Mouse (Mus musculus) adrenal gland, adult 18-20 months (tissue): ENCODE measurements at regions not wholly inside any gene's neighbourhood (a gene's known extent, or its start where the extent isn't known, plus 50 kb on each side); places are given as distances from the start of the nearest gene placed in this dataset.

Experiments used
- DNase-seq, 2 experiments: peaks; one replicate each; pipeline ENCODE4 v3.0.0; 2021 to 2022; ENCODE audit warnings: low spot score in 2 of 2

DNA sequence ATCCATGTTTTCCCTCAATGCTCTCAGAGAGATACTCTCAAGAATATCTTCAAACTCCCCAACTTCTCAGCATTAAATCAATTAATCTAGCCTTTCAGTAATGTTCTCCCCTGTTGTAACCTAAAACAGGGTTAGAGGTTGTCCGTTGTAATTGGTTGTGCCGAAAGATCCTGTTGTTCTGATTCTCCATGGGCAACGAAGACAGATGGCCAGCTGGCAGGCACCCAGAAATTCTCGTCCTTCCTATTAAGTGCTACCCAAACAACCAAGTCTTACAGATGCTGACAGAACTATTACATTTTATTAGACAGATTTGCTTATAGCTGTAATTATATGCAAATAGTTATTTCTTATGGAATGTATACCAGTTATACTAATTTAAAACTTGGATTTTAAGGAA, 225.9 kb upstream of the Tacr3 start:
- no peak for DNase-seq

DNA sequence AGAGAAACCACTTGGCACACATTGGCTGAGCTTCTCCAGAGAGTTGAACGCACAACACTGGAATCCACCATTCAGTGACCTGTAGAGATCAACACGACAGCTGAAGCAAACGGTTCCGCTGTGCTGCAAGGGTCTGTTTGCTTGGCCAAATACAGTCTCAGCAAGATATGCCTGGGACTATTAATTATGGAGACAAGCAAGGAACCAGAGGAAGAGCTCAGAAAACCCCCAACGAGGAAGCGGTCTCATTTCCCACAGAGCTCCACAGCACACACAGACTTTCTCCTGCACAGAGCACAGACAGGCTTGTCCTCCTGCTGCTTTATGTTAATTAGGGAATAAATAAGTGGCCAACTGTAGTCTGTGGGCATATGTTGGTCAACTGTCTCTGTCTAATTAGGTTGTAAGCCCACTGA, 223.4 kb upstream of the Tacr3 start:
- DNase-seq: no peak

DNA sequence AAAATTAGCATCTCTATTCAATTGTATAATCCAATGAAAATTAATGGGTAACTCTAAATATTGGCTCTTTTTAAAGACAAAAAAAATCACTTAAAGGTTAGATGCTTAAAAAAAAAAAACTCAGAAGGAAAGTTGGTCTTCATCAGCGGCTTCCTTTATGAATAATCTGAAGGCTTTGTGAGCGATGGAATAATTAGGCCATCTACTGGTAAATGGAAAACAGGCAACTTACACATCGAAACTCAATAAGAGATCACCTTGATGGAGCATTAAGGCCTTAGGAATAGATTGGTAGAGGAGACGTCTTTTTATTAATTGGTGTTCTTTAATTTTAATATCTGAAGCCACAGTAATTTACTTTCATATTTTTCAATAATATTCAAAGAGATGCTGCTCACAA, 218.6 kb upstream of the Tacr3 start:
- DNase-seq: no peak

DNA sequence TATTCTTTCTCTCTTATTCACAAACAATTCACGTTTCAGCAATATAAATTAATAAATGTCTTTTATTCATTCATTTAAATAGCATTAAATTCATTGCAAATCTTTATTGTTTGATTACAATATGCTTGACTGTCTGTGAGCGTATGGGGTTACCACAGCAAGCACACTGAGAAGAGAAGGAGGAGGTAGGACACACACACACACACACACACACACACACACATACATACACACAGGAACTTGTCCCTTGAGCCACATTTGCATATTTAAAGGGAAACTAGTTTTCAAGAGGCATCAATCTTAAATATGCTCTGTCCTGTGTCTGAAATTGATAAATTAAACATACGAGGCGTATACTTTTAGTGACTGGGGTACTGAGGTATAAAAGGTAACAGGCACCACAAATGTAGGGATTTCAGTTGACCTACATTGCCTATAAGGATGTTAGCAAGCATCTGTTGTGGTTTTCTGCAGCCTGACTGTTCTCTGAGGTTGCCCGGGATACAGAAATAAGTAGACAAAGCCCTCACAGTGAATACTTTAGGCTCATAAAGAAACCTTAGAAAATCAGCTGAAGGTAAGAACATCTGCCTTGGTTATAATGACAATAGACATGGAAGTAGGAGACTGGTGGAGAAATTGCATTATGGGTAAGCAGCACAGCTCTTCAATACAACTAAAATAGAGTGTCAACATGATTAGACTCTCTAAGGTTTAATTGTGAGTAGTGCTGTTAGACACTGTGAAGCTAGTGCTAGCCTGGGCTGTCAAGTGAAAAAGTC, 217.1 kb upstream of the Tacr3 start:
- no peak for DNase-seq

DNA sequence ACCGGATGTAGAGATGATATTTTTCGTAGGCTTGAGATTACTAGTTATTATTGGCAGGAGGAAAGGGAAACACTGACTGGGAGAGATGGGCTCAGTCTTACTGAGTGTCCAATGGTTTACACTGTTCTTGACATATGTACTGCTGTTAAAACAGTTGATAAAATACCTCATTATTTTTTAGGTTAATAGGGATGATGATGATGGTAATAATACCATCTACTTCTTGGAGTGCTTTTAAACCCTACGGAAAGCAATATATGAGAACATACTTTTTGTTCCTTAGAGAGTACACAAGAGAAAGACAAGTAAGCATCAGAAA, 216.6 kb upstream of the Tacr3 start:
- no peak for DNase-seq

DNA sequence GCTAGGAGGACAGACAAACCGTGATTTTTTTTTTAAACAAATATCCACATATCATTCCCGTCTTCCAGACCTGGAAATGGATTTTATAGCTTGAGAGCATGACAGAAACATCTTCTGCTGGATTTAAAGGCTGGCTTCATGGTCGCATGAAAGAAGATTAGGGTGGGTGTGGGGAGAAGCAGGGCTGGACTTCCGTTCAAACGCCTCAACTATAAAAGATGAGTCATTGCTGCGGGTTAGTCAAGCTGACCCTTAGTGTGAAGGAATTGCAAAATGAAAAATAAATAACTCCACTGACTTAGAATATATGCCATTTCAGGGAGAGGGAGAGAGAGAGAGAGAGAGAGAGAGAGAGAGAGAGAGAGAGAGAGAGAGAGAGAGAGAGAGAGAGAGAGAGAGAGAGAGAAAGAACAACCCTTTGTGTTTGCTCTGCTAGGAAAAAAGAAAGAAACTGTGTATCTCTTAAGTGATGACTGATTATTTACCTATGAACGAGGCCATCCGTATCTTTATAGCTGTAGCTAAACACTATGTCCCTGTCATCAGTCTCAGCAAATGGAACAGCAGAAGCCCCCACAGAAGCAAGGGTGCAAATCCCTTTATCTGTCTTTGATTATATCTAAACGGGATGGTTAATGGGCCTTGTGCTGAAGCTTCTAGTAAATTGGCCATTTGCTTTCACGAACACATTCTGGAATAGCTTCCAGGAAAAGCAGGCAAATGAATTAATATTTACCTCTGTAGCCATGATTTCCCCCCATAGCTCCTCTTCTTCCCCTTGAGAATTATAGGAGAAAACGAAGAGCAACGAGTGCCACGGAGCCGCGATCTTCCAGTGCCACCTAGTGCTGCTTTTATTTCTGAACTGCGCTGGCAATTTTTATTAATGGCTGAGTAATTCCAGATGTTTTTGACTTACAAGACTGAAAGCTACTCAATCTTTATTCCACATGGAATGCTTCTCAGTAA, 199.4 kb upstream of the Tacr3 start:
- peak in 1 of 2 experiments; percentile 10 for DNase-seq

DNA sequence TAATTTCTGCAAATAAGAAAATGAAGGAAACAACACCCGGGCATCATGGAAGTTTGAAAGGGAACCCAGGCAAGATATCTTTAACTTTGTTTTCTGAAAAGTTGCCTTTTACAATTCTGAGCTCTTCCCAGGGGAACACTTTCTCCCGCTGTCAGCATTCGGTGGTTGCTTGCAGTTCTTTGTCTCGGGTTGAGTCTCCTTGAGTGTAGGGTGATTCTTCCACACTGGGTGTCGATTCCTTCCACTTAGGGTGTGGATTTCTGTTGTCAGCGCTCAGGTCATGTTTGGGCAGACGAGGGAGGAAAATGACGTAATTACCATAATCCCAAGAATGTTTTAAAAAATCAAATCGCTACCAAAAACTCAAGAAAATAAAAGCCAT, 198.7 kb upstream of the Tacr3 start:
- no peak for DNase-seq

DNA sequence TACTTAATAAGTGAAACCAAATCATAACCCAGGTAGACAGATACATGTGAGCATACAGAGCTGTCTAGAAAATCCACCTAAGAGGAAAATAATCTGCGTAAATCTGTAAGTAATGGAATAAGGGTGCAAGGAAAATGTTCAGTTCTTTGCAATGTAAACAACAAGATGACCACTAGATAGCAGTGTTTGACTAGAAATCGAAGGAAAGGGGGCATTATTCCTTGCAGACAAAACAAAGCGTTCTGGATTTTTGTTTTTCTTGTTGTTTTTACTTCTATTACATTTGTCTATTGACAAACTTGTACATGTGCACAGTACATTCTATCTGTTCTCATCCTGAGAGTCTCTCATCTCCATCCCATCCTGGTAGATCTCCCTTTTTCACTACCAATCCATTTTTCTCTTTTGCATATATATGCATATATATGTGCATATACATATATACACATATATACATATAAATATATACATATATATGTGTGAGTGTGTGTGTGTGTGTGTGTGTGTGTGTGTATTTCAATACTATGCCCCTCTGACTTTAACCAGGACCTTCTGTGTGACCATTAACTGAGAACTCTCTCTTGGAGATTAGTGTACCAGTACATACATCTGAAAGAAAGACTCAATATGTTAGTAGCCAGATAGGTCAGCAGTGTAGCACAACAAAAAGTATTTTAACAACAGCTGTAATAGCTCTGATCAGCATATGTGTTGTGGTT, 179.9 kb upstream of the Tacr3 start:
- DNase-seq: no peak

DNA sequence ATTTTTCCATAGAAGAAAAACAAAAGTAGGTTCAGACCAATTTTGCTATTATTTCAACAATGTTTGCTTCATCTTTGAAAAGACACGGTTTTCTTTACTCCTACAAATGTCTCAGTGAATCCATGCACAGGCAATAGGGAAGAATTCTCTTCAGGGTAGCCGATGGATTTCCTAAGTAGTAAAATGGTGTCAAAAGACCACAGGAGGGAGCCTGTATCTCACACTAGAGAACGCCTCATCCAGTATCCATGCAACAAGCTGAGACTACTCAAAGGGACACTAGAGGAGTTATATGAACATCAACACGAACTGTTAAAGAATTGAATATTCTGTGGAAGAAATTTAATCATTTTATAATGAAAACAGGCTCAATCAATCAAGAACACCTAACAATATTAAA, 174.8 kb upstream of the Tacr3 start:
- DNase-seq: no peak

DNA sequence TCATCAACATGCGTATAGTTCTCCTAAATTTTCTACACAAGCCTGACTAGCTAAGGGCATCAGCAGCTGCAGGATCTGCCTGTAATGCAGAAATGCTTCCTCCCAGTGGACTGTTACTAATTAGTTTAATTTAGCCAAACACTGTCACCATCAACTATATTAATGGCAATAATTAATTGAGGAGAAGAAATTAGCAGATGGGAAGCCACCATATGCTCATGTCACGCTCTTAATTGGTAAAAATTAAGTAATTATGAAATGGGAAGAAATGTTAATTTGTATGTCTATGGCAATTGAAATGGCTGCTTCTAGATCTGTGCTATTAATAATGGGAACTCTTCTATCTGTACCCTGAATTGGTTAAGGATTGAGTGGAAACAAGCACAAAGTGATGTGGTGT, 133.9 kb upstream of the Tacr3 start:
- no peak for DNase-seq

DNA sequence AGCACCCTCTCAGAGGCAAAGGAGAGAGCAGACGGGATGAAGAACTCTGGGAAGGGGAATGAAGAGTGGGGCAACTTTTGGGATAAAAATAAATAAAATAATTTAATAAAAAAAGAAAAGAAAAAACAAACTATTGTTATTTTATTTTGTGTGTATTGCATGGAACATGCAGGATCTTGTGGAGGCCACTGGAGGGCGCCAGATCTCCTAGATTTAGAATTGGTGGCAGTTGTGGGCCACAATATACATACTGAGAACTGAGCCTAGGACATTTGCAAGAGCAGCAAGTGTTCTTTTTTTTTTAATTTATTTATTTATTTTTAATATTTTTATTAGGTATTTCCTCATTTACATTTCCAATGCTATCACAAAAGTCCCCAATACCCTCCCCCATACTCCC, 110.2 kb upstream of the Tacr3 start:
- DNase-seq: peak in 1 of 2 experiments; percentile 5

DNA sequence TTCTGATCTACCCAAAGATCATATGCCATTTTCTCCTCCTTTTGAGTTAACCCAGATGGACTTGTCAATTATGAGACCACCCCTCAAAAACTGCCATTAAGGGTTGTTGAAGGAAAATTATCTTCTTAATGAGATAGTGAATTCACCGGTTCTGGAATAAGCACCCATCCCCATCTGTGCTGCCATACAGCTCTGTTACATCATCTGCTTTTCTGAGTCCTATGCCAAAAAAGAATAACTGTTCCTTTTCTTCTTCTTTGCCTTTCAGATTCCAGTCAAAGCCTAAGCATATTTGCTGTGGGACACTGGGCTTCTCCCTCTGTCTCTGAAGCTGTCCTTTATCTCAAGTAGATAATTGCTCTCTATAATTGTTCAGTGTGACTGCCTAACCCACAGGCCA, 93.1 kb upstream of the Tacr3 start:
- no peak for DNase-seq

DNA sequence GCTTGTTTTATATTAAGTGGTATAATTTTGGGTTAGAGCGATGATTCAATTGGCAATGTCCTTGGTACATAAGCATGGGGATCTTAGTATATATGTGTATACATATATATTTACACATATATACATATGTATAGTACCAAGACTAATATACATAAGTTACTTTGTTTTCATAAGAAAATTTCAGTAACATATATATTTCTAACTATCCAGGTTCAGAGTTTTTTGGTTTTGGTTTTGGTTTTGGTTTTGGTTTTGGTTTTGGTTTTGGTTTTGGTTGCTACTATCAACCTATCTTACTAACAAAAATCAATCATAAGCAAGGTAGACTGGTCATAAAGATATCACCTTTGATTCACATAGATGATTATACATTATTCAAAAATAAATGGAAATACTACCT, 67.7 kb upstream of the Tacr3 start:
- DNase-seq: no peak

DNA sequence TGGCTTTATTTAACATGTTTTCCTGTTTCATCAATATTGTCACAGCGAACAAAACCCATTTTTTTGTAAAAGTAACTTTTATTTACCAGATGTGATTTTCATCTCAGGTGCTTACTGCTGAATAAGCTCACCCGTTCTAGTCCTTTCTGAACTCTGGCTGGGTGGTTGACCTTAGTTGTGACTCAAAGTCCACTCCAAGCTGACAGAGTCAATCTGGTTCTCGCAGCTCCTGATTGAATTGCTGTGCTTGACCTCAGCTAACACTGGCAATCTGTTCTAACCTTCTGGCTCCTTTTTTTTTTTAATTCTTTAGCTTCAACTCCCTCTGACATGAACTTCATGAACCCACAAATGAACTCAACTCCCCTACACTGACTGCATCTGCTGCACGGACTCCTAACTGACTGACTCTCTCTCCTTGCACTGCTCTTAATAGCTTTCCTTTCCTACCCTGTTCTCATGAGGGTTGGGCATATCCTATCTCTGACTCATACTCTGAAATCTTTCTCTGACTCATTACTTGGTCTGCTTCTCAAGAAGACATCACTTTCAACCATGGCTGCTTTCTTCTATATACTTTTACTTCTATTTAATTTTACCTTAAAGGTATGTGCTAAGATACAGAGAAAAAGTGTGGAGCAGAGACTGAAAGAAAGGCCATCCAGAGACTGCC, 65.4 kb upstream of the Tacr3 start:
- DNase-seq: no peak
